Mouse (Mus musculus): Measurements from ENCODE around the gene Rasgrf1. TPM values are rescaled to one million over a fixed set of nuclear protein-coding genes. Genes with fewer than 3 reads are reported as not detected.

Rasgrf1 gene
- polyA plus RNA-seq, 1 experiment from 2014 or later, result 0.18 TPM

GRCm38 (mm10) chr9:89879574-89879973 is 30.1 kb upstream of the Rasgrf1 start:
- Histone ChIP-seq H3K36me3 (replicated peaks) (no peaks in the 10 kb centered on the region), H3K4me1 (no peaks in the 10 kb centered on the region), H3K9me3 (peaks cover 8% of the 10 kb centered on the region), H3K9ac (no peak overlapping the region), H3K27ac (no peak overlapping the region), H3K27me3 (peaks cover 57% of the 10 kb centered on the region), H3K4me3 (replicated peaks) (peak overlapping the region; percentile 26), H3K4me2 (peak overlapping the region; percentile 34)
- ATAC-seq (ENCODE audit: low FRiP score), result peak; percentile 60; the same call in 1 of the 2 replicates
- WGBS, result 48% methylated on average over 31 of the region's 31 CpGs

DNA sequence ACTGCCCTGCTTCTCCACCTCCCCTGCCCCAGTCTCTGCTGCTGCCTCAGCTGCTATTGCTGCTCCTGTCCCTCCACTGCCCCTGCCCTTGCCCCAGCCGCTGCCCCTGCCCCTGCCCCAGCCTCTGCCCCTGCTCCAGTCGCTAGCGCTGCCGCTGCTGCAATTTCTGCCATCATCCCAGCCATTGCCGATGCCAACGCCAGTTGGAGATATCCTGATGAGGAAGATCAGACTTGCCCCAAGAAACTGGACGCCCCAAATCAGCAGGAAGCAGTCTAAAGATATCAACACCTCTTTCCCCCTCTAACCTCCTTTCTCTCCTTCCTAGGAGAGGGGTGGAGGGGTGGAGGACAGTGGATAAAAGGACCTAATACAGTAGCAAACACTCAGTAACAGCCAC is 28.2 kb upstream of the Rasgrf1 start:
- Histone ChIP-seq H3K4me3 (replicated peaks) (no peak overlapping the region), H3K36me3 (replicated peaks) (no peaks in the 10 kb centered on the region), H3K9ac (no peak overlapping the region), H3K9me3 (peaks cover 8% of the 10 kb centered on the region), H3K4me1 (no peaks in the 10 kb centered on the region), H3K27me3 (peaks cover 62% of the 10 kb centered on the region), H3K27ac (no peak overlapping the region), H3K4me2 (no peak overlapping the region)
- WGBS, result 43% methylated on average over 7 of the region's 7 CpGs
- ATAC-seq (ENCODE audit: low FRiP score), result no peak

DNA sequence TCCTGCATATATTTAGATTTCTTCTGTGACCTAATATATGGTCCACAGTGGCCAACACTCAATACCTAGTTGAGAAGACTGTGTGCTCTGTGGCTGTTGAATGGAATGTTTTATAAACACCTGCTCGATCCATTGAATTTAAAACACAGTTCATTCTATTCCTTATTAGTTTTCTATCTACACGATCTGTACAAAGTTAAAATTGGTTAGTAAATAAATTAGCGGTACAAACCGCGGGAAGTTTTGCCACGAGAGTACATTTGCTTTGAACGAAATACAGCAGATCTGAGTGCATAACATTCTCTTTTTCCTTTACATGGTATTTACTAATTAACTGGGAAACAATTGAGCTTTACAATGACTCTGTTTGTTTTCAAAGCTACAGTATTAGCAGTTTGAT is 27.1 kb upstream of the Rasgrf1 start:
- no peak overlapping the region for H3K4me3 ChIP-seq (replicated peaks)
- 48% methylated on average over 7 of the region's 7 CpGs for WGBS
- no peaks in the 10 kb centered on the region for H3K4me1 ChIP-seq
- H3K27me3 ChIP-seq, result peaks cover 62% of the 10 kb centered on the region
- no peak overlapping the region for H3K9ac ChIP-seq
- H3K36me3 ChIP-seq (replicated peaks), result no peaks in the 10 kb centered on the region
- H3K4me2 ChIP-seq, result no peak overlapping the region
- H3K27ac ChIP-seq, result no peak overlapping the region
- H3K9me3 ChIP-seq, result peaks cover 8% of the 10 kb centered on the region
- no peak for ATAC-seq (ENCODE audit: low FRiP score)

GRCm38 (mm10) chr9:89885701-89886218 is 23.9 kb upstream of the Rasgrf1 start:
- 43% methylated on average over 7 of the region's 7 CpGs for WGBS
- H3K36me3 ChIP-seq (replicated peaks), result no peaks in the 10 kb centered on the region
- ATAC-seq (ENCODE audit: low FRiP score), result no peak
- no peaks in the 10 kb centered on the region for H3K9me3 ChIP-seq
- no peak overlapping the region for H3K4me2 ChIP-seq
- H3K4me1 ChIP-seq, result no peaks in the 10 kb centered on the region
- peaks cover 51% of the 10 kb centered on the region for H3K27me3 ChIP-seq
- no peak overlapping the region for H3K27ac ChIP-seq
- no peak overlapping the region for H3K9ac ChIP-seq
- H3K4me3 ChIP-seq (replicated peaks), result no peak overlapping the region

GRCm38 (mm10) chr9:89891534-89892293 is 18.0 kb upstream of the Rasgrf1 start:
- no peak for ATAC-seq (ENCODE audit: low FRiP score)
- Histone ChIP-seq H3K9ac (no peak overlapping the region), H3K4me2 (no peak overlapping the region), H3K9me3 (no peaks in the 10 kb centered on the region), H3K4me1 (no peaks in the 10 kb centered on the region), H3K27me3 (peaks cover 12% of the 10 kb centered on the region), H3K4me3 (replicated peaks) (no peak overlapping the region), H3K27ac (no peak overlapping the region), H3K36me3 (replicated peaks) (no peaks in the 10 kb centered on the region)
- WGBS, result 79% methylated on average over 10 of the region's 10 CpGs

- Histone ChIP-seq H3K4me1 (no peaks in the 10 kb centered on the region), H3K9ac (no peak overlapping the region), H3K27ac (no peak overlapping the region), H3K36me3 (replicated peaks) (no peaks in the 10 kb centered on the region), H3K9me3 (no peaks in the 10 kb centered on the region), H3K27me3 (0 out of 2 replicates have a peak, but pooled peaks cover 7% of the 10 kb centered on the region), H3K4me3 (replicated peaks) (no peak overlapping the region), H3K4me2 (no peak overlapping the region)
- no peak for ATAC-seq (ENCODE audit: low FRiP score)
- 91% methylated on average over 5 of the region's 5 CpGs for WGBS
Measured at GRCm38 (mm10) chr9:89892540-89893188, 17.0 kb upstream of the Rasgrf1 start.

- H3K4me1 ChIP-seq, result peaks cover 5% of the 10 kb centered on the region; the same call in 1 of the 2 replicates
- H3K27me3 ChIP-seq, result peaks cover 14% of the 10 kb centered on the region; the same call in 1 of the 2 replicates
- no peak for ATAC-seq (ENCODE audit: low FRiP score)
- H3K4me2 ChIP-seq, result no peak overlapping the region
- 24% methylated on average over 14 of the region's 14 CpGs for whole genome bisulfite sequencing
- H3K27ac ChIP-seq, result no peak overlapping the region
- no peak overlapping the region for H3K4me3 ChIP-seq (replicated peaks)
- no peak overlapping the region for H3K9ac ChIP-seq
- no peaks in the 10 kb centered on the region for H3K9me3 ChIP-seq
- no peaks in the 10 kb centered on the region for H3K36me3 ChIP-seq (replicated peaks)
Measured at GRCm38 (mm10) chr9:89900111-89900824, 9.4 kb upstream of the Rasgrf1 start.

DNA sequence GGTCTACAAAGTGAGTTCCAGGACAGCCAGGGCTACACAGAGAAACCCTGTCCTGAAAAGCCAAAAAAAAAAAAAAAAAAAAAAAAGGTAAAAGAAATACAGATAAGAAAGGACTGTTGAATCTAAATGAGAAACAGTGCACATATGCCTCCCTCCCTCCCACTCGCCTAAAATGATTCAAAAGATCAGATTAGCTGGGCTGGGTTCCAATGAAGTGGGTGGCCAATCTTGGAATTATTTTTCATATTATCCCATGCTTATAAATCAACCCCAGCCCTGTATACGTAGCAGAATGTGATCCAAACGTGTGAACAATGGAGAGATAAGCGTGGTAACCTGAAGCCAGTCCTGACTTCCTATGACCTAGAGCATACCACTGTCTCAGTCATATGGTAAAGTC is 8.5 kb upstream of the Rasgrf1 start:
- no peak overlapping the region for H3K4me3 ChIP-seq (replicated peaks)
- no peak overlapping the region for H3K27ac ChIP-seq
- no peaks in the 10 kb centered on the region for H3K36me3 ChIP-seq (replicated peaks)
- no peak overlapping the region for H3K4me2 ChIP-seq
- H3K9ac ChIP-seq, result no peak overlapping the region
- no peak for ATAC-seq (ENCODE audit: low FRiP score)
- 79% methylated on average over 4 of the region's 4 CpGs for WGBS
- H3K27me3 ChIP-seq, result peaks cover 23% of the 10 kb centered on the region
- no peaks in the 10 kb centered on the region for H3K9me3 ChIP-seq
- peaks cover 5% of the 10 kb centered on the region; the same call in 1 of the 2 replicates for H3K4me1 ChIP-seq

DNA sequence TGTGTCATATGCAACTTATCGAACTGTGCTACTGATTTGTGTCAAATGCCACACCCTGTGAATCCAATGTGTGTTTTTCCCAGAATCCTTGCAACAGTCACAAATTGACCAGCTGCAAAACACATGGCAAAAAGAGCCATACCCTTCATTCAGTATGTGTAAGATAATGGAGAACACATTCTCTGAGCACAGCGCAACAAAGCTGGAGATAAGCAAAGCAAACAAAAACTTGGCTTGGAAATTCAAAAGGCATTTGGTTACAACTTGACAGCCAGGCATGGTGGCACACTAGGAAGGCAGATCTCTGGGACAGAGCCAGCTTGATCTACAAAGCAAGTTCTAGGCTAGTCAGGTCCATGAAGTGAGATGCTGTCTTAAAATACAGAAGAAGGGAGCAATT is 6.9 kb upstream of the Rasgrf1 start:
- Histone ChIP-seq H3K27ac (no peak overlapping the region), H3K9ac (no peak overlapping the region), H3K4me2 (no peak overlapping the region), H3K4me3 (replicated peaks) (no peak overlapping the region), H3K27me3 (peaks cover 39% of the 10 kb centered on the region), H3K4me1 (peaks cover 5% of the 10 kb centered on the region; the same call in 1 of the 2 replicates), H3K36me3 (replicated peaks) (no peaks in the 10 kb centered on the region), H3K9me3 (no peaks in the 10 kb centered on the region)
- WGBS, result 85% methylated on average over 2 of the region's 2 CpGs
- ATAC-seq (ENCODE audit: low FRiP score), result no peak

GRCm38 (mm10) chr9:89906645-89907044 is 3.1 kb upstream of the Rasgrf1 start:
- Histone ChIP-seq H3K4me2 (no peak overlapping the region), H3K36me3 (replicated peaks) (no peaks in the 10 kb centered on the region), H3K4me1 (peaks cover 28% of the 10 kb centered on the region), H3K4me3 (replicated peaks) (no peak overlapping the region), H3K27ac (no peak overlapping the region), H3K27me3 (peaks cover 71% of the 10 kb centered on the region), H3K9ac (no peak overlapping the region), H3K9me3 (no peaks in the 10 kb centered on the region)
- no peak for ATAC-seq (ENCODE audit: low FRiP score)

DNA sequence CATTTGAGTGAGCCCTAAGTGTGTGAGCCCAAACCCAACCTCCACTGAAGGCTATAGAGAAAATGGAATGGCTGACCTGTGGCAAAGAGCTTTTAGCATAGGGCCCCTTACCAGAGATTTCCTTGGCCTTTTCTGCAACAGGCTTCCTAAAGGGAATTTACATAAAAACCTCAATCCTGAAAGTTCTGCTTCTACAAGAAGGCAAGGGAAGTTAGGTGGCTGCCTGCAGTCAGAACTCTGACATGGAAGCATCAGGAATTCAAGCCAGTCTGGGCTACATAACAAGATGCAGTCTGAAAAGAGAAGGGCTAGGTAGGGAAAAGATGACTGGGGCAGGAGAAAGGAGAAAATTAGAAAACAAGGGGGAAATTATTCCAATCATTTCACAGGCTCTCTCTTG is 1.8 kb upstream of the Rasgrf1 start:
- Histone ChIP-seq H3K4me3 (replicated peaks) (no peak overlapping the region), H3K36me3 (replicated peaks) (no peaks in the 10 kb centered on the region), H3K27ac (no peak overlapping the region), H3K9ac (no peak overlapping the region), H3K27me3 (peaks cover 79% of the 10 kb centered on the region), H3K9me3 (no peaks in the 10 kb centered on the region), H3K4me1 (peaks cover 28% of the 10 kb centered on the region), H3K4me2 (no peak overlapping the region)
- no peak for ATAC-seq (ENCODE audit: low FRiP score)

- Histone ChIP-seq H3K4me2 (peak overlapping the region; percentile 94), H3K36me3 (replicated peaks) (no peaks in the 10 kb centered on the region), H3K4me1 (peaks cover 28% of the 10 kb centered on the region), H3K27me3 (peaks cover 85% of the 10 kb centered on the region), H3K4me3 (replicated peaks) (peak overlapping the region; percentile 47), H3K9ac (no peak overlapping the region), H3K9me3 (no peaks in the 10 kb centered on the region), H3K27ac (no peak overlapping the region)
- WGBS, result 2% methylated on average over 32 of the region's 33 CpGs
- no peak for ATAC-seq (ENCODE audit: low FRiP score)
Measured at GRCm38 (mm10) chr9:89908601-89909000, 1.1 kb upstream of the Rasgrf1 start.
